Mouse (Mus musculus) embryo, embryonic 10.5 days (tissue): ENCODE measurements around the gene Hivep1.

Source experiments
- DNase-seq: peaks from one replicate; pipeline ENCODE4 v3.0.0-alpha.2; 2015; ENCODE audit warnings: low spot score

The Hivep1 gene

DNA sequence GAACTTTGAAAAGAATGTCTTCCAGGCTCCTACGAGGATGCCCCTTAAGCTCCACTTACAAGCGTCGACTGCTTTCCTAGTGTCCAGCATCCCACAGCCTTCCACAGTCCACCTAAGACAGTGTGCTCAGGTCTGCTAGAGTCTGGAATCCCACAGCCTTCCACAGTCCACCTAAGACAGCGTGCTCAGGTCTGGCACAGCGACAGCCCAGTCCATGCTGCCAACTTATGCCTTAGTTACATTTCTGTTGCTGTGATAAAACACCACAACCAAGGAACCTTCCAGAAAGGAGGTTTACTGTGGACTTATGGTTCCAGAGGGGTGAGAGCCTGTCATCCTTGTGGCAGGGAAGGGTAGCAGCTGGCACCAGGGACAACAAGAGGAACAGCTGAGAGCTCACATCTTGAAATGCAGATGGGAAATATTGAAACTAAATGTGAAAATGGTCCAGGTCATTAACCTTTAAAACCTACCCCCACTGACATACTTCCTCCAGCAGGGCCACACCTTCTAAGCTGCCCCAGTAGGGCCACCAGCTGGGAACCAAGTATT is 25.0 kb downstream of the Hivep1 start:
- DNase-seq = no peak

DNA sequence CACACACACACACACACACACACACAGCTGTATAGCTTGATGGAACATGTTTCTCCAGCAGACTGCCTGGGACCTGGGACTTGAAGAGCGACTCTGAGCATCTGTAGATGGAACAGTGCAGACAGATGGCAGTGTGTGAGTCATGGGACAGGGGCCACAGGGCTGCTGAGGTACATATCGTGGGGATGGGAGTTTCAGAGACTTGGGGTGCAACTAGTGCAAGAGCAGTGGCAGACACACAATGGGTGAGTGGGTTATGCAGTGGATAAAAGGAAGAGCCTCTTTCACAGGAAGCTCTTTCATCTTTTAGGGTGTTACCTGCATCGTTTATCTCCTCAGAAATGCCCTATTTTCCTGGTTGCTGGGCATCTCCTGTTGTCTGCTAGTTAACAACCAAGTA is 25.8 kb downstream of the Hivep1 start:
- DNase-seq = no peak

DNA sequence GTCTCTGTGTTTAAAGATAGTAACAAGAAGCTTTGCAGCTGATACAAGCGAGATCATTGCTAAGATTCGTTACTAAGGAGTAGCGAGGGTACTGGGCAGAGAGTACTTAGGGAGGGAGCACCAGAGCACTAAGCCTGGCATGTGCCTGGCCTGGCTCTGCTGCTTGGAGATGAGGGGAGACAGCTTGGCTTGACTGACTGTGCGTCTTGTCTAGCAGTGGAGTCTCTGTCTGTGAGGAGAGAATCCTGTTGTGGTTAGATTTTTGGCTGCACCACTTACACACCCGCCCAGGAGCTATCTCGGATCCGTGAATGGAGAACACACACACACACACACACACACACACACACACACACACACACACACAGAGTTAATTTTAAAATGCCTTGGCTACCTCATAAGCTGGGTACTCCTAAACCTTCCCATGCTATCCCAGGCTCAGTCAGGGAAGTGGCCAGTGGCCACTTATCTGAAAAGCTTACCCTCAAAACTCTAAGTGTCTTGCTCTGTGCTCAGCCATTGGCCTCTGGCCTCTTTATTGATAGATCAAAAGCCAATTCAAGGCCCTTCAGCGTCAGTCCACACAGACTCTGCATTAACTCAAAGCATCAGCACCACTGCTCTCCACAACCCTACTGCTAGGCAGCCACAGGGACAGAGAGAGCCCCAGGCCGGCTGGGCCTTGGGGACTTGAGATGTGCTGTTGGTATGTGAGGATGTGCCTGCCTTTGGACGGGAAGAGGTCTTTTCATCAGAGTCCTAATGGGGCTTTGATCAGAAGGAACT is 28.5 kb downstream of the Hivep1 start:
- DNase-seq = no peak

DNA sequence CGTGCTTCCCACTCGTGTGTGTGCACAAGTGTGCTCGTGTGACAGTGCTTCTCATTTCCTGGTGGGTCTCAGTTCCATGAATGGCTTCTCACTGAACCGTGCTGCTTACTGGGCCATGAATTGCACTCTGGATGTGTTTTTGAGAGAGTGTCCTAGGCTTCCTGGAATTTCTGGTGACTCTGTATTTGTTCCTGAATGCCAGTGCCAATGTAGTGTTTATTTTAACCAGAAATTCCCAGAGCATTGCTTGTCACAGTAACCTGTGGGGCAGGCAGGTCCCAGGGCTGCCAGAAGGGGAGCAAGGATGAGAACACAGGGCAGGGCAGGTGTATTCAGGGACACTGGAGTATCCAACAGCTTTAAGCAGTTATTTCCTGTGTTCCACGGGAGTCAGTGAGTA is 36.5 kb downstream of the Hivep1 start:
- no peak for DNase-seq

DNA sequence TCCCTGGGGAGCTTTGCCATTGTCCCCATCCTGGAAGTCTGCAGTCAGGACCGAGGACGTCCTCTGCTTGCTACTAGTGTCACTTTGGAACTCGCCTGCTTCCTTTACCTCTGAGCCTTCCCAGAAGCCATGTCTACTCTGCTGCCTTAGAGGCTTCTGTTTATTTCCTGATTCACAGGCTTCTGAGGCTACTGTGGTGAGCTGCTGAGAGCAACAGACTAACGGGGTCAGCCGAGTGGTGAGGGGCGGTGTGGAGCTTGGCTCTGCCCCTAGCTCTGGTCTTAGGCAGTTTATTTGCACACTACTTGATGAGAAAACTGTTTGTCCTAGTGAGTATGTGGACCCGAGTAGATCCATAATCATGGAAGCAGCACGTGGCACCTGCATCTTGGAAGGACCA is 37.2 kb downstream of the Hivep1 start:
- no peak for DNase-seq

DNA sequence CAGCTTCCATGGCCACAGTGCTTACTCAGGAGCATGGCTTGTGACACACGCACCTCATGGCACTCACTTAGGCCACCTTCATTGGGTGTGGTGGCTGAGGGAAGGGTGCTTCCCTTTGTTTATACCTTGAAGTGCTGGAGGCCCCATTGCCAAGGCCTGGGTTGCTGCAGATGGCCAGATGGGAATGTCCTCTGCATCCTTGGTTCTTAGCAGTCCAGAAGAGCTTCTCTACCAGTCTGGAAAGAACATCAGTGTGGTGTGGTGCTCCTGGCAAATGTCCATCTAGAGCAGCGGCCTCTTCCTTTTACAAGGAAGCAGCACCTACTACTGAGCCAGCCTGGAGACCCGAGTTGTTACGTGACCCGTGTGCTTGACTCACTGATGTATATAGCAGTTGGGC is 38.9 kb downstream of the Hivep1 start:
- no peak for DNase-seq

DNA sequence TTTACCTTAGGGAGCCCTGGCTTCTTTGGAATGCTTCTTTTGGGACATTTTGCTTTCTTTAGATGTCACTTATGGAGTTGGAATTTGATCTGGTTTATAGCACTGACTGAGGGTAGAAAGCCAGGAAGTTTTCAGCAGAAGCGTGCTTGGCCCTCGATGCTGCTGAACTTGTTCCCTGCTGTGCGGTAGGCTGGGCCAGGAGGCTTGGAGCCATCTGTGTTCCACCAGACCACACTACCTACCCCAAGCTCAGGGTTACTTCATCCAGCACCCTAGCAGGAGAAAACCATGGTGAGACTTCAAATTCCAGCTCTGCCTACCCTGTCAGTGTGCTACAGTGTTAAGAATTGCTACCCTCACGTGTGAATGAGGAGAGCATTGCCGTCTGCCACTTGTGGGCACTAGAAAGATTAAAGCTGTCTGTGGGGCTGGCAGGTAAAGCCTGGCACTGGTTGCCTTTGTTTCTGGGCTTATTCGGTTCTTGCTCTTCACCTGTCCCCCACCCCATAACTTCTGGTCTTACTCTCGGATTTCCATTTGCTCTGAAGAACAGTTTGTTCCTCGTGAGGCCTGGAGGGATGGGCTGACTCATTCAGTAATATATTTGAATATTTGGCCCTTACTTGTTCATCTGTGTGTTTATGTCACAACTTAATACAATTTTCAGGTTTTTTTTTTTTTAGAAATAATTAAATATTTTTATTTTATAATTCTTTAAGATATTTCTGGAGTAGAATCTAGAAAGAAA is 40.7 kb downstream of the Hivep1 start:
- DNase-seq = no peak

DNA sequence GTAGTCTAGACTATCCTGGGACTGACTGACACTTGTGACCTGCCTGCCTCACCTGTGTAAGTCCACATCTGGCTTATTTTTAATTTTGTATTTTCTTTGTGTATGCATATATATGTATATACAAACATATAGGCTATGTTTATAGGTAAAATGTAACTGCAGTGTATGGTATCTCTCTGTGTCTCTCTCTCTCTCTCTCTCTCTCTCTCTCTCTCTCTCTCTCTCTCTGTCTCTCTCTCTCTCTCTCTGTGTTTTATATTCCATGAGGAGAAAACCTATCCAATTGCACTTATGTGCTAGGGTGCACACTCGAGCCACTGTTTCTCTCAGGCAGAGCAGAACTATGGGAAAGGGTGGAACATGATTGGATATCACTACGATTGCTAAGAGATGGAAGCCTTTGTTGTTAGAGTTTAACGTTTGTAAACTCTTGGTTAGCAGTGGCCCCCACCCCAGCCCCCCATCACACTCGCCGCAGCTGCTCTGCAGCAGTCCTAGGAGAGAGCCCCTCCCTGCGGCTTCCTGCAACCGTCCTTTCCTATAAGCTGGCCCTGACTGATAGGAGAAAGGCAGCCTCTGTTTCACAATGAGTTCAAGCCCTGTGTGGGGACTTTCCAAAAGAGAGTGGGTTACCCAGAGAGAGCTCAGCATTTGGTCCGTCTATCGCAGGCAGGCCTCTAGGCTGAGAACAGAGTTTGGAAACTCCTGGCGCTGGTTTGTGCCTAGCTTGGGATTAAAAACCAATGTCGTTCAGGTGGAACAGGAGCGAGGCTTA is 41.6 kb downstream of the Hivep1 start:
- DNase-seq = no peak

DNA sequence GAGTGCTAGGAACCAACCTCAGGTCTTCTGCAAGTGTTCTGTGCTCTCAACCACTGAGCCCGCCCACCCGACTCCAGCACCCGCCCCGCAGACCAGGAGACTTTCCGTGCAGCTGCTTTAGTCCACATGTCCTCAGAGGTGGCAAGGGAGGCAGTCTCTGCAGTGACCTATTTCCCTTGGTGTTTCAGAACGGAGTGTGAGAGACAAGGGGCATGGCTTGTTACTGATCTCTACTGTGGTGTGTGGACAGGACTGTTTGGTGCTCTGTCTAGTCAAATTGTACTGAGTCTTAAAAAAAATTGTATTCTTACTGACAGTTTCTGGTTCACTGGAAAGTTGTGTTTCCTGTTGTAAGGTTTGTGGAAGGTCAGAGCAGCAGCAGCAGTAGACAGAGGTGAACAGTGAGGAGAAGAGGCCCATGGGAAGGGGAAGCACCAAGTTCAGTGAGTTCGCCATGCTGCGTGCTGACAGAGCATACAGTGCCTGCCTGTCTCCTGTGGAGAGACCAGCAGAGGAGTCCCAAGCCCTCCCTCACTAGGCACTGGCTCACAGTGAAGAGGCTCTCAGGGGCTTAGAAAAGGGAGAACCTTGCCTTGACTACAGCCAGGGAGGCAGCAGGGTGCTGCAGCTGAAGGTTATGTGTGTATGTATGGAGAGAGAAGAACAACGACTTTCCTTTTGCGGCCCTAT is 44.1 kb downstream of the Hivep1 start:
- DNase-seq = no peak

DNA sequence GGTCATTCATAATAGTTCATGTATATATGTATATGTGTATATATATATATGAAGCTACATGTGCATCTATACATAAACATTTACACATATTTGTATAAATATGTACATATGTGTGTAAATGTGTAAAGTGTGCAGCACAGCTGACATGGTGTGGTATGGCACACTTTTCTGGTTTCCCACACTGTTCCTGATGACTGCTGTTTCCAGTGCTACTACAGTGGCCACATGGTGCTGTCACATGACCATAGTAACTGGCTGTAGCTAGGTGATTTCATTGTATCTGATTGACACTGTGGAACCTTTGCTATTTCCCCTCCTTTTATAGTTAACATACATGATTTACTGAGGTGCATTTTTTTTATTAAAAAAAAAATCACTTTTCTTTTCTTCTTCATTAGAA is 45.3 kb downstream of the Hivep1 start:
- DNase-seq = no peak

DNA sequence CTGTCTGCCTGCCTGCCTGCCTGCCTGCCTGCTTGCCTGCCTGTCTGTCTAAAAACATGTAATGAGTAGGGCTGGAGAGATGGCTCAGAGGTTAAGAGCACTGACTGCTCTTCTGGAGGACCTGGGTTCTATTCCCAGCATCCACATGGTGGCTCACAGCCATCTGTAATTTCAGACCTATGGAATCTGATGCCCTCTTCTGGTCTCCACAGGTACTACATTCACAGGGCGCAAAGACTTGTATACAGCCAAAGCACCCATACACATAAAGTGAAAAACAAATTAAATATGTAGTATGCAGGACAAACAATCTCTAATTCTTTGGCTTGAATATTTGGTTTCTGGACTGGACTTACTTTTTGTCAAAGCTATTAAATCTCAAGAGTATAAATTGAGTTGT is 46.7 kb downstream of the Hivep1 start:
- DNase-seq = no peak

DNA sequence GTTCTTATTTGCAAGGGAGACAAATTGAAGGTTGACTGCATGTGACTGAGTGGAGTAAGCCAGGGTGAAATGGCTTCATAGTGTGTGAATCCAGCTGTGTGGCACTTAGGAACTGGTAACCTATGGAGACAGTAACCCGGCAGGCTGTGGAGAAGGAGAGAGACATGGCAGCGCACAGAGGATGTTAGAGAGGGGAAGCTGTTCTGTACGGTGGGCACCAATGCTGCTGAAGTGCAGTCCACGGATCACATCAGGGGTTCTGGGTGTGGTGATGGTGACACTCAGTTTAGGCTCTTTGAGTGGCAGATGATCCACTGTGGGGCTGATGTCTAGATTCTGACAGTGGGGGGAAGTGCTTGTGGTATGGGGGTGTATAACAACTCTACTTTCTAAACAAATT is 47.7 kb downstream of the Hivep1 start:
- DNase-seq = no peak

DNA sequence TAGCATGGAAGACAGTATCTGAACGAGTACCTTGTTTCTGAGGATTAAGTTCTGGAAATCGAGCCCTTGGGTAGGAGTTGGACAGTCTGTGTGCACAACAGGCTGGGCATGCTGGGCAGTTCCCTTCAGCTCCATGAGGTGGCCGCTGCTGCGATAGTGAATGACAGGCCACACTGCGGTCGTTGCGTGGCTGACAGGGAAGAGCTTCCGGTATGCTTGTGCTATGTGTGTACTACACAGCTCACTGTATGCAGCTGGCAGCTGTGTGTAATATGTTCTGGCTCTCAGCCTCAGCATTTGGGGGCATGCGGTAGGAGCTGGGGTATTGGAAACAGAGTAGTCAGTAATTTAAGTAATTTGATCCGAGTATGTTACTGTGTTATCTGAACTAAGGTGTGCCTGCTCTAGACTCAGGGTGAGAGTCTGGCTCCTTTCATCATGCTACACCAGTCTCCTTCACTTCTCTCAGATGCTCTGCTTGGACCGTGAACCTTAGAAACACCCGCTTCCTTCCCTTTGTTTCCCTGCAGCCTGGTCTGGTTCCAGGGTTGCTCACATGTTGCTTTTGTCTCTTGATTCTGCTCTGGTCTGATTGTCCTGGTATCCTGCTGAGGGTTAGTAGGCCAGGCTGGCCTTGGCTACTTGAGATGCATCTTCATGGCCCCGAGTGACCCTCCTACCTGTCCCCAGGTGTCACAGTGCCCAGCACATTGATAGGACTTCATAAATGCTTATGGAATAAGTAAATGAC is 49.8 kb downstream of the Hivep1 start:
- DNase-seq = peak; percentile 40

DNA sequence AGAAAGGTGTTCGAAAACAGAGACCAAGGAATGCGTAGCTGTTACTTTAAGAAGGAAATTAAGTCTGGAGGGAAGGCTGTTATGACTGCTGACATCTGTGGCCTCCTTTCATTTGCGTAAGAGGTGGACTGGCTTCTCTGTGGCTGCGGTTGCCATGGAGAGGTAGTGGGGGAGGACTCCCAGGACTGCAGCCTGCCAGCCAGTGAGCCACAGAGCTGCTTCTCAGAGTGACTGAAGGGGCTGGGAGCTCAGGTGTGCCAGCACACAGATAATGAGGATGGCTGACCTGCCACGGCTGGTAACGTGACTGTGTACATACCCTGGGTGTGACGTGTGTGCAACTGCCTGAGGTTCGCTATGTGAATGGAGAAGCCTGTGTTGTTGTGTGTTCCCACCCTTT is 51.2 kb downstream of the Hivep1 start:
- DNase-seq = peak; percentile 83

DNA sequence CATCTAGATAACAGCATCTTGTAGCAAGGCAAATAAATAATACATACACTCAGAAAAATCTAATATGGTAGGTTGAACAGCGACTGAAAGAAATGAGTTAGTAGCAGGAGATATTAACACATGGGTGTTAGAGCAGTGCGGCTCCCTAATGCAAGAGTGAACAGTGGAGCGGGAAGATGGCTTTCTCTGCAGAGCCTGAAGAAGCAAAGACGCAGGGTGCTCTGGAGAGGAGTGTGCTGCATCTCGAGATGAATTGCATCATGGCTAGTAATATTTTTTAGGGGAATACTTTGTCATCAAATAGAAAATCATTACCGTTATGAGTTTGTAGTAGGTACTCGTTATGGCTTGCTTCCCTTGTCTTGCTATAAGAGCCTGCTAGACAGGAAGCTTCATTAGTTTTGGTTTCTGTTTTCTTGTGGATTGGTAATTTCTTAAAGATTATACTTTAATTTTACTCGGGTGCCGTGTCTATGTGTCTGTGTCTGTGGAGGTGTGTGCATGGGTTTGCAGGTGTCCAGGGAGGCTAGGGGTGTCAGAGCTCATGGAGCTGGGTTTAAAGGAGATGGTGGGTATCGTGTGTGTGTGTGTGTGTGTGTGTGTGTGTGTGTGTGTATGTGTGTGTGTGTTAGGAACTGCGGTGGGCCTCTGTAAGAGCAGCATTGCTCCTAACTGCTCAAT is 51.8 kb downstream of the Hivep1 start:
- DNase-seq = no peak

DNA sequence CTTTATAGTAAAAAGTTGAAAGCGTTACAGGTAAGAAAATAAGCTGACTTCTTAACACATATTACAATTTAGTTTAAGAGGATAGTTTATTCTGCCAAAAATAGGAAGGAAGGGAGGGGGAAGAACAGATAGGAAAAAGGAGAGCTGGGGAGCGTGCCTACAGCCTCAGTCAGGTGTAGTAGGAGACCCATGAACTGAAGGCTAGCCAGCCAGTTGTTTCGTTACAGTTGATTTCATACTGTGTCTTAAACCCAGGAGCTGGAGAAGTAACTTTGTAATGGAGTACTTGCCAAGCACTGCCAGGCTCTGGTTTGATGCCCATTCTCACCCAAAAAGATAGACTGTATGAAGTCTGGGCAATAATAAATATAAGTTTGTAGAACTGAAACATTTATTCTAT is 52.5 kb downstream of the Hivep1 start:
- no peak for DNase-seq

DNA sequence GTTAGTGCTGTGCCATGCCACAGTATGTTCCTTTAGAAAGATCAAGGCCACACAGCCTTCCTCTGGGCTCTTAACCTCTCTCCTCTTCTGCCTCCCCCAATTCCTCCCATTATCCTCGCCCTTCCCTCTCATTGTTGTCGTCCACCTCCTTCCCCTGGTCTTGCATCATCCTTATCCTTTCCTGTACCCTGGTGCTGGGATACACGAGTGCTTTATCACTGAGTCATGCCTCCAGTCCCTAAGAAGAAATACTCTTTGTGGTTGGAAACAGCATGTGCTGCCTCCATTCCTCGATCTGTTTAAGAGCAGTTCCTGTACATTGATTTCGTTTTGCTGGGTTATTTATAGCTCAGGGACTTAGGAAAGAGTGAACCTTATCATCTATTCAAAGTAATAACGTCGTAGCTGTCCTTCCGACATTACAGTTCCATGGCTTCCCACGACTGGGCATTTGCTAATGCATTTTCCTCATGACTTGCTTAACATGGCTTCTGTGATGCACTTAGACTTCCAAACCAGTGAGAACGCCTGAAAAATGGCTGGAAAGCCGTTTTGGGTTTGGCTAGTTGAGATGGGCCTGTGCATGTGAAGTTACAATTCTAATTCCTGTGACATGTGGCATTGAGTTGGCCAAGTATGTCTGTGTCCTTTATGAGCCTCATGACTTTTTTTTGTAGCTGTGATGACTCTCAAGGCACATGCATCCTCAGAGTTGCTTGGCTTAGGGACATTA is 56.8 kb downstream of the Hivep1 start:
- no peak for DNase-seq

DNA sequence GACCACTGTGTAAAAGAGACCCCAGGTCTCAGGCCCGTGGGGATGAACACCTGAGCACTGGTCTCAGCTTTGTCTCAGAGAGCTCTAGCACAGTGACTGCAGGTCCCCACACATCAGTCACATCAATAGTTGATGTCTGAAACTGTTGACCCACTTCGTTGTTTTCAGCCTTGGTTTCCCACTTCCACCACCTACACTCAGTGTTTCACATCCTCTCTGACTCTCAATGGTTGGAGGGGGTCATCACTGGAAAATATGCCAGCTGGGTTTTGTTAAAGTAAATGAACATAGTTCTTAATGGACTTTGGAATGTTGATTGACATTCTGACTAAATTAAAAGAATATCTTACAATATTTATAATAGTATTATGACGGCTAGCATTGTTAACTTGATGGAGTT is 58.6 kb downstream of the Hivep1 start:
- no peak for DNase-seq

DNA sequence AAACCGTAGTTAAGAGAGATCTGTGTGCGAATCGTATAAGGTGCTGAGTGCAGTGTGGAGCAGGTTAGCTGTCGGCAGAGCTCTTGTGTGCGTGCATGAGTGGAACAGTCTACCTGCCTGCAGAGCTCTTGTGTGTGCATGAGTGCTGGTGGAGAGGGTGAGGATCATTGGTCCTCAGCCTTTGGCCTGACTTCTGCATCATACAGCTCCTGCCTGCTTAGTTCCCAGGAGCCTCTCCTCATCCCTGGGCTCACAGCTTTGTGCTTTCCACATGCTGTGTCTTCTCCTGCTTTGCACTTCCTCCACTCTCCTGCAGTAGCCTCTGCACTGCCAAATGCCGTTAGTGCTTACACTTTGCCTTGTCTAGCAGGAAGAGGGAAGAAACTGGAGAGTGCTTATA is 60.2 kb downstream of the Hivep1 start:
- no peak for DNase-seq

DNA sequence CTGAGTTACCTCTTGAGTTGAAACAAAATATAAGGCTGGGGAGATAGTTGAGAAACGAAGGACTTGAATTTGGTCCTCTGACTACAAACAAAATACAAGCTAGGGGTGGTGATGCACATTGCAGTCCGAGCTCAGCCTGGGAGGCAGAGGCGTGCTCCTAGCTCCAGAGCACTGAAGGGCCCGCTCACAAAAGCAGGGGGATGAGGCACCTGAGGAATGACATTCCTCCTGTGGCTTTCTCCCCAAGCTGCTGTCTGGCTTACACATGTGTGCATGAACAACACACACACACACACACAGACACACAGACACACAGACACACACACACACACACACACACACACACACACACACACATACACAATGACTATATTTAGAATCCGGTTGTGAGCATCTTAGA is 60.9 kb downstream of the Hivep1 start:
- DNase-seq = no peak
